Mouse (Mus musculus) liver, embryonic 15.5 days (tissue): ENCODE measurements around the gene Gm3238. TPM values are rescaled to one million over a fixed set of nuclear protein-coding genes. Genes with fewer than 3 reads are reported as not detected.
"Not testable (repeated sequence)": the region's sequence is repeated elsewhere in the genome, so short reads cannot be mapped to it uniquely, and the experiment has no call there.

Source experiments
- ATAC-seq: fragments of 200-750 bp; cut with Nextera tagmentation; 2 replicates; pipeline ENCODE4 v1.8.0; 2017; ENCODE audit warnings: moderate number of reproducible peaks, mild to moderate bottlenecking, moderate library complexity; ENCODE audit not compliant: insufficient read depth
- H3K27ac ChIP-seq: fragments of 300-500 bp; sonication (generic); replicated peaks from 2 replicates; pipeline ENCODE4 v1.5.1; 2015; ENCODE audit warnings: mild to moderate bottlenecking, inconsistent platforms
- H3K27me3 ChIP-seq: fragments of 300-500 bp; sonication (generic); 2 replicates; pipeline ENCODE4 v1.6.1; 2015; ENCODE audit warnings: mild to moderate bottlenecking, inconsistent platforms
- H3K36me3 ChIP-seq: fragments of 300-500 bp; sonication (generic); replicated peaks from 2 replicates; pipeline ENCODE4 v1.6.1; 2015; ENCODE audit warnings: moderate library complexity, mild to moderate bottlenecking, inconsistent platforms
- H3K4me1 ChIP-seq: fragments of 300-500 bp; sonication (generic); replicated peaks from 2 replicates; pipeline ENCODE4 v1.6.1; 2015; ENCODE audit warnings: inconsistent platforms
- H3K4me2 ChIP-seq: fragments of 300-500 bp; sonication (generic); 2 replicates; pipeline ENCODE4 v1.6.1; 2015; ENCODE audit warnings: moderate library complexity, mild to moderate bottlenecking, inconsistent platforms
- H3K4me3 ChIP-seq: fragments of 300-500 bp; sonication (generic); replicated peaks from 2 replicates; pipeline ENCODE4 v1.5.1; 2015; ENCODE audit warnings: mild to moderate bottlenecking, inconsistent platforms
- H3K9ac ChIP-seq: fragments of 300-500 bp; sonication (generic); 2 replicates; pipeline ENCODE4 v1.6.1; 2015; ENCODE audit warnings: moderate library complexity, mild to moderate bottlenecking, inconsistent platforms
- H3K9me3 ChIP-seq: fragments of 300-500 bp; sonication (generic); replicated peaks from 2 replicates; pipeline ENCODE4 v1.6.1; 2016; ENCODE audit warnings: inconsistent platforms
- WGBS: fragments of 180-500 bp; shearing (Covaris S2); methylation state at CpG from one replicate; pipeline ENCODE4 v1.1.7; 2015; ENCODE audit warnings: mixed read lengths; ENCODE audit not compliant: insufficient replicate concordance; 5-methylcytosine and 5-hydroxymethylcytosine counted together
- polyA plus RNA-seq: library from polyadenylated mRNA; unstranded; fragments of >200 nt; fragmentation: Nextera tagmentation; extraction: Ambion mirVana; gene quantifications from 2 replicates; pipeline ENCODE4 v1.2.1, GENCODE M21; 2015

Gene Gm3238
- polyA plus RNA-seq, 1 experiment from 2014 or later = not detected

- WGBS = 48% methylated on average over 5 of the region's 5 CpGs
- not testable (repeated sequence) for H3K4me1 ChIP-seq, H3K36me3 ChIP-seq, H3K9ac ChIP-seq, H3K4me3 ChIP-seq, ATAC-seq, H3K27me3 ChIP-seq, H3K4me2 ChIP-seq, H3K27ac ChIP-seq, H3K9me3 ChIP-seq
Observed at GRCm38 (mm10) chr10:77741924-77742688, 29.0 kb downstream of the Gm3238 start, which contains the start of gene Gm18596. Gene Gm18596, minus strand, starts transcription at chr10:77742638.

GRCm38 (mm10) chr10:77738929-77739328 lies 32.2 kb downstream of the Gm3238 start:
- H3K4me2 ChIP-seq = no peak overlapping the region
- no peaks in the 10 kb centered on the region for H3K27me3 ChIP-seq
- 53% methylated on average over 4 of the region's 4 CpGs for WGBS
- H3K27ac ChIP-seq = no peak overlapping the region
- no peaks in the 10 kb centered on the region for H3K4me1 ChIP-seq
- no peaks in the 10 kb centered on the region for H3K9me3 ChIP-seq
- H3K36me3 ChIP-seq = no peaks in the 10 kb centered on the region
- ATAC-seq = no peak
- H3K4me3 ChIP-seq = no peak overlapping the region
- H3K9ac ChIP-seq = no peak overlapping the region

DNA sequence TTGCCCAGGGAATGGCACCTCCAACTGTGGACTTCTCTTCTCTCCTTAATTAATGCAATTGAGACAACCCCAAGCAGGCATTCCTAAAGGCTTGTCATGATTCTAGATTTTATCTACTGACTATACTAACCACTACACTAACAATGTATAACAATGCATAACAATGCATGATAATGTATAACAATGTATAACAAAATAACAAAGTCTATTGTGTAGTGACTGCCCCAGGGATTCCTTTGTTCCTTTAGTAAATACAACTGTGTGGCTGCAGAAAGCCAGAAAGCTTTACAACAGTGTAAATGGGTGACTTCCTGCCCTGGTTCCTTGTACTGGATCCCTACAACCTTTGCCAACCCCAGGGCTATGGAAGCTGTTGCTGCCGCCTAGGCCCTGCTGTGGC lies 35.2 kb downstream of the Gm3238 start:
- Histone ChIP-seq H3K4me3 (no peak overlapping the region), H3K4me2 (no peak overlapping the region), H3K36me3 (no peaks in the 10 kb centered on the region), H3K27ac (no peak overlapping the region), H3K9me3 (no peaks in the 10 kb centered on the region), H3K9ac (no peak overlapping the region), H3K27me3 (no peaks in the 10 kb centered on the region), H3K4me1 (no peaks in the 10 kb centered on the region)
- ATAC-seq = no peak
- WGBS = 60% methylated on average over 1 of the region's 1 CpGs

DNA sequence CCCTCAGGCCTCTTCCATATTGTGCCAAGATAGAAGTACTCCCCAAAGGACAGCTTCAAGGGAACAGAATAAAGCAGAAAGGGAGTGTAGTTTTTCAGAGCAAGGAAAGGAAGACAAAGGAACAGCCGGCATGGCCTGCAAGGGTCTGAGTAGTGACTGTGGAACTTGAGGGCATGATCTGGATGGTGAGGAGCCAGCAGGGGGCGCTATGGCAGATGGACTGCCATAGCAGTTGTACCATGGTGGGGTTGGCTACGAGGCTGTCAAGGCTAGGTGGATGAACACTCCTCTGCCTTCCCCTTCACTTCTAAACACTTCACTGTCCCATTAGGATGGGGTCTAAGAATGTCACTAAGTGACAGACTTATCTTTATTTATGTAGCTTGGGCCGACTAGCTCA lies 41.9 kb downstream of the Gm3238 start:
- ATAC-seq = no peak
- H3K4me1 ChIP-seq = no peaks in the 10 kb centered on the region
- 40% methylated on average over 4 of the region's 4 CpGs for WGBS
- H3K4me3 ChIP-seq = no peak overlapping the region
- no peaks in the 10 kb centered on the region for H3K27me3 ChIP-seq
- no peak overlapping the region for H3K4me2 ChIP-seq
- H3K36me3 ChIP-seq = no peaks in the 10 kb centered on the region
- no peak overlapping the region for H3K27ac ChIP-seq
- no peaks in the 10 kb centered on the region for H3K9me3 ChIP-seq
- no peak overlapping the region for H3K9ac ChIP-seq

DNA sequence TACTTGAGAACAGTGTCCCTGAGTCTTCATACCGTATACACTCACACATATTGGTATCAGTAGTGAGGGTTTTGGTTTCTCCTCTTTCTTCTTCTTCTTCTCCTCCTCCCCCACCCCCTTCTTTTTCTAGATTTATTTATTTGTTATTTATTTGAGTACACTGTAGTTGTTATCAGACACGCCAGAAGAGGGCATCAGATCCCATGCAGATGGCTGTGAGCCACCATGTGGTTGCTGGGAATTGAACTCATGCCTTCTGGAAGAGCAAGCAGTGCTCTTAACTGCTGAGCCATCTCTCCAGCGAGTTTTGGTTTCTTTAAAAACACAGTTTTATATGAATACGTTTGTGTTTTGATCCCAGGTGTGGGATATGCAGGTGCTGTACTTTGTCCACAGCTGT lies 42.8 kb downstream of the Gm3238 start:
- no peak for ATAC-seq
- Histone ChIP-seq H3K4me3 (no peak overlapping the region), H3K36me3 (no peaks in the 10 kb centered on the region), H3K9ac (no peak overlapping the region), H3K4me1 (no peaks in the 10 kb centered on the region), H3K27me3 (no peaks in the 10 kb centered on the region), H3K9me3 (no peaks in the 10 kb centered on the region), H3K27ac (no peak overlapping the region), H3K4me2 (no peak overlapping the region)
- WGBS = 46% methylated on average over 4 of the region's 4 CpGs

GRCm38 (mm10) chr10:77726186-77726585 lies 44.9 kb downstream of the Gm3238 start, which contains the start of gene Gm10100:
Gene Gm10100, plus strand, starts transcription at chr10:77726486.
- ATAC-seq = no peak
- Histone ChIP-seq H3K9ac (no peak within 1 kb of the TSS), H3K27ac (no peak within 1 kb of the TSS), H3K36me3 (no peaks in the 10 kb centered on the region), H3K27me3 (no peaks in the 10 kb centered on the region), H3K9me3 (no peaks in the 10 kb centered on the region), H3K4me1 (no peaks in the 10 kb centered on the region), H3K4me2 (no peak within 1 kb of the TSS), H3K4me3 (no peak within 1 kb of the TSS)
- WGBS = 19% methylated on average over 3 of the region's 3 CpGs

- H3K9me3 ChIP-seq = no peaks in the 10 kb centered on the region
- no peak overlapping the region for H3K27ac ChIP-seq
- ATAC-seq = no peak
- no peak overlapping the region for H3K9ac ChIP-seq
- H3K4me3 ChIP-seq = no peak overlapping the region
- H3K36me3 ChIP-seq = no peaks in the 10 kb centered on the region
- H3K27me3 ChIP-seq = no peaks in the 10 kb centered on the region
- H3K4me2 ChIP-seq = no peak overlapping the region
- H3K4me1 ChIP-seq = no peaks in the 10 kb centered on the region
- WGBS = 64% methylated on average over 8 of the region's 8 CpGs
Observed at GRCm38 (mm10) chr10:77724855-77725254, 46.3 kb downstream of the Gm3238 start.

Other genes starting within 250 kb of the Gm3238 start
- gene Itgb2, start 241.1 kb downstream of the Gm3238 start, polyA plus RNA-seq = 17.1 and 18.5 TPM in 2 replicates
- gene Pttg1ip, start 189.6 kb downstream of the Gm3238 start, polyA plus RNA-seq = 79.6 and 89.2 TPM in 2 replicates
- gene Sumo3, start 165.2 kb downstream of the Gm3238 start, polyA plus RNA-seq = 91.2 and 93.4 TPM in 2 replicates
- 0.82 TPM in 1 of 2 replicates, not detected in the other for gene Gm49325, start 165.1 kb downstream of the Gm3238 start, polyA plus RNA-seq
- 47.0 and 58.0 TPM in 2 replicates for gene Ube2g2, start 149.1 kb downstream of the Gm3238 start, polyA plus RNA-seq
- 0.06 TPM in 1 of 2 replicates, not detected in the other for gene Tspear, start 84.8 kb downstream of the Gm3238 start, polyA plus RNA-seq
- gene Gm19402, start 80.6 kb downstream of the Gm3238 start, polyA plus RNA-seq = not detected in 2 replicates
- not detected in 2 replicates for gene Gm9508, start 74.1 kb downstream of the Gm3238 start, polyA plus RNA-seq
- gene Gm10272, start 64.7 kb downstream of the Gm3238 start, polyA plus RNA-seq = not detected in 2 replicates
- gene Gm10024, start 59.9 kb downstream of the Gm3238 start, polyA plus RNA-seq = not detected in 2 replicates
- not detected in 2 replicates for gene Gm10142, start 55.5 kb downstream of the Gm3238 start, polyA plus RNA-seq
- not detected in 2 replicates for gene Krtap12-1, start 50.7 kb downstream of the Gm3238 start, polyA plus RNA-seq
- not detected in 2 replicates for gene Gm10100, start 44.8 kb downstream of the Gm3238 start, polyA plus RNA-seq
- not detected in 2 replicates for gene Gm18596, start 28.7 kb downstream of the Gm3238 start, polyA plus RNA-seq
- gene Gm9736, start 20.0 kb downstream of the Gm3238 start, polyA plus RNA-seq = not detected in 2 replicates
- not detected in 2 replicates for gene Gm3233, start 11.6 kb downstream of the Gm3238 start, polyA plus RNA-seq
- not detected in 2 replicates for gene Gm7138, start 5.6 kb upstream of the Gm3238 start, polyA plus RNA-seq
- not detected in 2 replicates for gene Gm3250, start 11.2 kb upstream of the Gm3238 start, polyA plus RNA-seq
- gene Gm7137, start 16.9 kb upstream of the Gm3238 start, polyA plus RNA-seq = not detected in 2 replicates
- not detected in 2 replicates for gene Gm9639, start 23.8 kb upstream of the Gm3238 start, polyA plus RNA-seq
- gene Gm19668, start 27.8 kb upstream of the Gm3238 start, polyA plus RNA-seq = not detected in 2 replicates
- not detected in 2 replicates for gene Gm9507, start 40.5 kb upstream of the Gm3238 start, polyA plus RNA-seq
- not detected in 2 replicates for gene Gm2696, start 43.4 kb upstream of the Gm3238 start, polyA plus RNA-seq
- not detected in 2 replicates for gene Krtap10-4, start 55.8 kb upstream of the Gm3238 start, polyA plus RNA-seq
- gene Krtap10-10, start 64.6 kb upstream of the Gm3238 start, polyA plus RNA-seq = not detected in 2 replicates
- gene Gm36176, start 75.5 kb upstream of the Gm3238 start, polyA plus RNA-seq = not detected in 2 replicates
- not detected in 2 replicates for gene Gm10318, start 81.5 kb upstream of the Gm3238 start, polyA plus RNA-seq
- gene Gm3285, start 90.7 kb upstream of the Gm3238 start, polyA plus RNA-seq = not detected in 2 replicates
- gene Lrrc3, start 131.2 kb upstream of the Gm3238 start, polyA plus RNA-seq = 13.7 and 16.3 TPM in 2 replicates
- gene Trpm2, start 199.2 kb upstream of the Gm3238 start, polyA plus RNA-seq = 2.2 and 3.2 TPM in 2 replicates
- 4.4 and 4.7 TPM in 2 replicates for gene 1810043G02Rik, start 207.2 kb upstream of the Gm3238 start, polyA plus RNA-seq
- gene Pfkl, start 238.8 kb upstream of the Gm3238 start, polyA plus RNA-seq = 80.6 and 85.9 TPM in 2 replicates